ENCODE assay signal across 8 mouse cellular contexts in the genomic region with DNA sequence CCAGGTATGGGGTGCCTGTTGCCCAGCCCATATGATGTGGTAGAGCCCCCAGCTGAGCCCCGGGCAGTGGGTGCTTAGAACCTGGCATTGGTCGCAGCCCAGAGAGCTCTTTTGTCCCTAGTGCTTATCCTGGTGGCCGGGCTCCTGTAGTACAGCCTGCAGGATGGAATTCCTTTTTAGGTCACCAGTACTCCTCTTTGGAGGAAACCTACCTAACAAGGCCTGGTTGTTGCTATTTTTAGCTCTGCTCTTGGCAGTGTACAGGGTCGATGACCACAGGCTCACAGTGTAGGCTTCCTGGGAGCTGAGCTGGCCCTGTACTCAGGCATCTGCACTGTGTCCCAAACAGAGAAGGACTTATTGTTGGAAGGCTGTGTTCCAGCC.
A peak's percentile ranks its signal among the peaks of the same experiment; 100 is the strongest.
DNase-seq lines count a peak whose midpoint lies in the region; ATAC-seq and TF ChIP-seq lines count a peak whose summit lies in the region.

No protein-coding gene starts in this region.

- no peaks in the 10 kb centered on the region for H3K27me3 ChIP-seq in forebrain, embryonic 10.5 days (ENCODE audit: poor library complexity, severe bottlenecking)
- no peaks in the 10 kb centered on the region for H3K27me3 ChIP-seq in forebrain, embryonic 16.5 days (replicated peaks; ENCODE audit: control insufficient read depth, insufficient read depth, low read length)
- no peaks in the 10 kb centered on the region for H3K27me3 ChIP-seq in heart, embryonic 13.5 days (replicated peaks)
- no peaks in the 10 kb centered on the region for H3K27me3 ChIP-seq in limb, embryonic 10.5 days (ENCODE audit: low read depth, poor library complexity, severe bottlenecking)
- H3K27me3 ChIP-seq in small intestine, adult 2 months (ENCODE audit: control insufficient read depth, insufficient read depth, low read length), result no peaks in the 10 kb centered on the region

- H3K36me3 ChIP-seq in forebrain, embryonic 10.5 days (replicated peaks), result no peaks in the 10 kb centered on the region
- no peaks in the 10 kb centered on the region for H3K36me3 ChIP-seq in forebrain, embryonic 16.5 days (ENCODE audit: control insufficient read depth, insufficient read depth)
- no peaks in the 10 kb centered on the region for H3K36me3 ChIP-seq in heart, embryonic 13.5 days
- no peaks in the 10 kb centered on the region for H3K36me3 ChIP-seq in limb, embryonic 10.5 days
- H3K36me3 ChIP-seq in small intestine, adult 2 months (ENCODE audit: control insufficient read depth, insufficient read depth, low read length), result no peaks in the 10 kb centered on the region

- no peak overlapping the region for H3K9ac ChIP-seq in forebrain, embryonic 16.5 days (replicated peaks; ENCODE audit: low read depth, low read length)
- peak overlapping the region; percentile 76 for H3K9ac ChIP-seq in heart, embryonic 13.5 days

- no peak; the same call in 1 of the 2 replicates for ATAC-seq in forebrain, embryonic 16.5 days
- ATAC-seq in heart, embryonic 13.5 days (ENCODE audit: extremely low read depth, insufficient number of reproducible peaks, low FRiP score, low TSS enrichment), result peak; percentile 64; the same call in 1 of the 2 replicates

- no peak for TF ChIP-seq CTCF in small intestine, adult 2 months (IDR thresholded peaks at IDR 0.05; ENCODE audit: extremely low read depth, insufficient read length, insufficient replicate concordance, low read depth, low read length)

- peaks cover 28% of the 10 kb centered on the region for H3K4me1 ChIP-seq in forebrain, embryonic 10.5 days
- no peaks in the 10 kb centered on the region for H3K4me1 ChIP-seq in forebrain, embryonic 16.5 days (replicated peaks; ENCODE audit: control insufficient read depth, insufficient read depth, low read length)
- peaks cover 99% of the 10 kb centered on the region for H3K4me1 ChIP-seq in heart, embryonic 13.5 days
- peaks cover 26% of the 10 kb centered on the region for H3K4me1 ChIP-seq in limb, embryonic 10.5 days
- H3K4me1 ChIP-seq in small intestine, adult 2 months (ENCODE audit: control insufficient read depth, insufficient read depth, insufficient read length, low read length), result peaks cover 23% of the 10 kb centered on the region

- H3K9me3 ChIP-seq in forebrain, embryonic 10.5 days, result no peaks in the 10 kb centered on the region
- no peaks in the 10 kb centered on the region for H3K9me3 ChIP-seq in forebrain, embryonic 16.5 days (ENCODE audit: control insufficient read depth, low read length)
- no peaks in the 10 kb centered on the region for H3K9me3 ChIP-seq in heart, embryonic 13.5 days
- H3K9me3 ChIP-seq in limb, embryonic 10.5 days (replicated peaks), result no peaks in the 10 kb centered on the region

- DNase-seq in forebrain, embryonic 10.5 days (ENCODE audit: extremely low spot score, low spot score), result no peak
- peak; percentile 67 to 79 for DNase-seq in cerebellum, adult 18-20 months
- no peak for DNase-seq in limb, embryonic 10.5 days (ENCODE audit: low spot score)
- DNase-seq in natural killer cell, adult 2 months (ENCODE audit: low spot score in 2 of 2), result no peak
- DNase-seq in right cerebral cortex, postnatal 4 days, result no peak

- TF ChIP-seq POLR2A in small intestine, adult 2 months (IDR thresholded peaks at IDR 0.05; ENCODE audit: low read depth, low read length), result no peak

- H3K4me2 ChIP-seq in forebrain, embryonic 16.5 days (ENCODE audit: low read length), result no peak overlapping the region
- H3K4me2 ChIP-seq in heart, embryonic 13.5 days, result peak overlapping the region; percentile 32; the same call in 1 of the 2 replicates

- H3K27ac ChIP-seq in forebrain, embryonic 10.5 days, result peak overlapping the region; percentile 44; the same call in 1 of the 2 replicates
- H3K27ac ChIP-seq in forebrain, embryonic 16.5 days (ENCODE audit: low read length), result no peak overlapping the region
- H3K27ac ChIP-seq in heart, embryonic 13.5 days (replicated peaks), result peak overlapping the region; percentile 99
- peak overlapping the region; percentile 37; the same call in 1 of the 2 replicates for H3K27ac ChIP-seq in limb, embryonic 10.5 days
- H3K27ac ChIP-seq in small intestine, adult 2 months (ENCODE audit: insufficient read depth, low read depth, low read length), result 0 out of 2 replicates have a peak overlapping the region, but pooled peaks have one; percentile 24

- WGBS in forebrain, embryonic 10.5 days, result 74% methylated on average over 4 of the region's 4 CpGs
- WGBS in forebrain, embryonic 16.5 days, result 69% methylated on average over 4 of the region's 4 CpGs
- 20% methylated on average over 4 of the region's 4 CpGs for WGBS in heart, embryonic 13.5 days
- 80% methylated on average over 4 of the region's 4 CpGs for WGBS in limb, embryonic 10.5 days
- 70% methylated on average over 4 of the region's 4 CpGs for WGBS in small intestine, adult 2 months

- no peak overlapping the region for H3K4me3 ChIP-seq in forebrain, embryonic 10.5 days
- no peak overlapping the region for H3K4me3 ChIP-seq in forebrain, embryonic 16.5 days (replicated peaks; ENCODE audit: low read length)
- no peak overlapping the region for H3K4me3 ChIP-seq in heart, embryonic 13.5 days
- no peak overlapping the region for H3K4me3 ChIP-seq in limb, embryonic 10.5 days
- no peak overlapping the region for H3K4me3 ChIP-seq in small intestine, adult 2 months (ENCODE audit: low read depth, low read length)

Comparison
In these comparisons a context has a peak if more than half of its experiments do, and no peak if none do; other contexts are left out.
1. DNase-seq: peak in cerebellum, adult 18-20 months (2 of 2); none in forebrain, embryonic 10.5 days (single experiment), limb, embryonic 10.5 days (single experiment), natural killer cell, adult 2 months (0 of 2) and right cerebral cortex, postnatal 4 days (single experiment).